Comparison of ENCODE assay signal across 30 mouse cellular contexts in the genomic region with DNA sequence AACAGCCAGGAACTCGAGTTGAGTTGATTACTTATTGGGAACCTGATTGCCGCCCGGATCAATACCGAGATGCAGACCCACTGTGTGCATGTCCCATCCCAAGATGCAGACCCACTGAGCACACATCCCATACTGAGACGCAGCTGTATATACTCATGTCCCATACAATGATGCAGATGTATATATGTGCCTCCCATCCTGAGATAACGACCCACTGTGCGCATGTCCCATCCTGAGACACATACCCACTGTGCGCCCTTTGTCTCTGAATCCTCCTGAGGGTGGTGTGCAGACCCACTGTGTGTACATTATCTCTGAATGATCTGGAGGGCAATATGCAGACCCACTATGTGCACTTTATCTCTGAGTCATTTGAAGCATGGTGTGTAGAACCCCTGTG. TPM values are rescaled to one million over a fixed set of nuclear protein-coding genes. Genes with fewer than 3 reads are reported as not detected.
DNase-seq lines count a peak whose midpoint lies in the region; ATAC-seq lines count a peak whose summit lies in the region.
"Had no signal": no experiment of that assay in that cellular context is flagged by ENCODE, and none has a peak within 500 bp of the region (broad histone marks: within the 10 kb centered on the region; RNA-seq: fewer than 3 reads in every experiment).

No protein-coding gene starts in this region.

- H3K9ac ChIP-seq in embryonic facial prominence, embryonic 15.5 days: no peak overlapping the region
- no peak overlapping the region for H3K9ac ChIP-seq in midbrain, embryonic 14.5 days (replicated peaks; ENCODE audit: low read length)
- no peak overlapping the region for H3K9ac ChIP-seq in midbrain, embryonic 13.5 days (replicated peaks)
- H3K9ac ChIP-seq in limb, embryonic 12.5 days (replicated peaks): no peak overlapping the region
- H3K9ac ChIP-seq: liver, embryonic 15.5 days; lung, embryonic 15.5 days; neural tube, embryonic 15.5 days had no signal

- WGBS in embryonic facial prominence, embryonic 15.5 days: 97% methylated on average over 8 of the region's 8 CpGs
- 96% methylated on average over 8 of the region's 8 CpGs for WGBS in embryonic facial prominence, embryonic 10.5 days
- 97% methylated on average over 8 of the region's 8 CpGs for WGBS in midbrain, embryonic 14.5 days
- WGBS in midbrain, embryonic 13.5 days: 97% methylated on average over 8 of the region's 8 CpGs
- WGBS in limb, embryonic 12.5 days: 95% methylated on average over 8 of the region's 8 CpGs

- no peak overlapping the region for H3K4me3 ChIP-seq in embryonic facial prominence, embryonic 15.5 days (replicated peaks)
- no peak overlapping the region for H3K4me3 ChIP-seq in embryonic facial prominence, embryonic 10.5 days
- H3K4me3 ChIP-seq in midbrain, embryonic 14.5 days (replicated peaks; ENCODE audit: low read depth, low read length): no peak overlapping the region
- no peak overlapping the region for H3K4me3 ChIP-seq in midbrain, embryonic 13.5 days (replicated peaks)
- H3K4me3 ChIP-seq in limb, embryonic 12.5 days (replicated peaks): no peak overlapping the region
- H3K4me3 ChIP-seq: gastrocnemius, adult 2 months; heart, embryonic 10.5 days; hindbrain, embryonic 10.5 days; liver, embryonic 15.5 days; lung, embryonic 15.5 days; megakaryocyte, embryonic 14.5 days; neural tube, embryonic 15.5 days had no signal

- no peaks in the 10 kb centered on the region for H3K36me3 ChIP-seq in embryonic facial prominence, embryonic 15.5 days
- no peaks in the 10 kb centered on the region for H3K36me3 ChIP-seq in embryonic facial prominence, embryonic 10.5 days (replicated peaks)
- H3K36me3 ChIP-seq in midbrain, embryonic 14.5 days (ENCODE audit: control insufficient read depth, insufficient read depth, low read length): no peaks in the 10 kb centered on the region
- H3K36me3 ChIP-seq in midbrain, embryonic 13.5 days: no peaks in the 10 kb centered on the region
- H3K36me3 ChIP-seq in limb, embryonic 12.5 days: no peaks in the 10 kb centered on the region
- H3K36me3 ChIP-seq: heart, embryonic 10.5 days; hindbrain, embryonic 10.5 days; liver, embryonic 15.5 days; lung, embryonic 15.5 days; neural tube, embryonic 15.5 days had no signal

- 0 out of 2 replicates have a peak, but pooled peaks have one; percentile 34 for ATAC-seq in embryonic facial prominence, embryonic 15.5 days (ENCODE audit: insufficient number of reproducible peaks, low FRiP score, low TSS enrichment, low read depth)
- no peak for ATAC-seq in midbrain, embryonic 14.5 days (ENCODE audit: low FRiP score, low TSS enrichment)
- no peak for ATAC-seq in midbrain, embryonic 13.5 days
- peak; percentile 16; the same call in 1 of the 2 replicates for ATAC-seq in limb, embryonic 12.5 days (ENCODE audit: insufficient number of reproducible peaks, insufficient read depth, low FRiP score, low TSS enrichment, low read depth)
- ATAC-seq: forebrain, embryonic 14.5 days had no signal

- no peak overlapping the region for H3K4me2 ChIP-seq in embryonic facial prominence, embryonic 15.5 days (replicated peaks)
- H3K4me2 ChIP-seq in midbrain, embryonic 14.5 days (ENCODE audit: low read length): no peak overlapping the region
- no peak overlapping the region for H3K4me2 ChIP-seq in midbrain, embryonic 13.5 days (replicated peaks)
- H3K4me2 ChIP-seq in limb, embryonic 12.5 days: no peak overlapping the region
- H3K4me2 ChIP-seq: liver, embryonic 15.5 days; lung, embryonic 15.5 days; neural tube, embryonic 15.5 days had no signal

- no peaks in the 10 kb centered on the region for H3K27me3 ChIP-seq in embryonic facial prominence, embryonic 15.5 days
- H3K27me3 ChIP-seq in embryonic facial prominence, embryonic 10.5 days (replicated peaks; ENCODE audit: low read depth, poor library complexity, severe bottlenecking): no peaks in the 10 kb centered on the region
- no peaks in the 10 kb centered on the region for H3K27me3 ChIP-seq in midbrain, embryonic 14.5 days (ENCODE audit: control insufficient read depth, insufficient read depth, low read length)
- H3K27me3 ChIP-seq in midbrain, embryonic 13.5 days: no peaks in the 10 kb centered on the region
- H3K27me3 ChIP-seq in limb, embryonic 12.5 days: no peaks in the 10 kb centered on the region
- H3K27me3 ChIP-seq: liver, embryonic 15.5 days; lung, embryonic 15.5 days; megakaryocyte, embryonic 14.5 days; neural tube, embryonic 15.5 days had no signal

- H3K4me1 ChIP-seq in embryonic facial prominence, embryonic 15.5 days: no peaks in the 10 kb centered on the region
- H3K4me1 ChIP-seq in embryonic facial prominence, embryonic 10.5 days: no peaks in the 10 kb centered on the region
- H3K4me1 ChIP-seq in midbrain, embryonic 14.5 days (ENCODE audit: control insufficient read depth, insufficient read depth, low read length): no peaks in the 10 kb centered on the region
- H3K4me1 ChIP-seq in midbrain, embryonic 13.5 days (replicated peaks): no peaks in the 10 kb centered on the region
- no peaks in the 10 kb centered on the region for H3K4me1 ChIP-seq in limb, embryonic 12.5 days (replicated peaks)
- H3K4me1 ChIP-seq: heart, embryonic 10.5 days; hindbrain, embryonic 10.5 days; liver, embryonic 15.5 days; lung, embryonic 15.5 days; megakaryocyte, embryonic 14.5 days; neural tube, embryonic 15.5 days had no signal

- no peak overlapping the region for H3K27ac ChIP-seq in embryonic facial prominence, embryonic 15.5 days (replicated peaks)
- H3K27ac ChIP-seq in embryonic facial prominence, embryonic 10.5 days (replicated peaks): no peak overlapping the region
- no peak overlapping the region for H3K27ac ChIP-seq in midbrain, embryonic 14.5 days (replicated peaks; ENCODE audit: low read depth, low read length)
- H3K27ac ChIP-seq in midbrain, embryonic 13.5 days: no peak overlapping the region
- H3K27ac ChIP-seq in limb, embryonic 12.5 days: no peak overlapping the region
- H3K27ac ChIP-seq: gastrocnemius, adult 2 months; heart, embryonic 10.5 days; hindbrain, embryonic 10.5 days; liver, embryonic 15.5 days; lung, embryonic 15.5 days; neural tube, embryonic 15.5 days had no signal

- DNase-seq in embryonic facial prominence, embryonic 10.5 days (ENCODE audit: low spot score): no peak
- peak; percentile 8 for DNase-seq in midbrain, embryonic 14.5 days
- DNase-seq in ES-CJ7 (ENCODE audit: low read depth, low spot score): peak; percentile 4
- DNase-seq in right cerebral cortex, postnatal 14 days: no peak
- no peak for DNase-seq in cerebellum, postnatal 25 days
- DNase-seq: adrenal gland, adult 2 months; cerebellum, adult 11-12 months; cerebellum, postnatal 14 days; gastrocnemius, adult 2 months; kidney, adult 9 months; kidney, postnatal 14 days; liver; lung, postnatal 36 days; right cerebral cortex, postnatal 25 days; spleen, adult 18-20 months; thymus, postnatal 4 days had no signal

- no peaks in the 10 kb centered on the region for H3K9me3 ChIP-seq in embryonic facial prominence, embryonic 15.5 days (replicated peaks)
- peaks cover 24% of the 10 kb centered on the region for H3K9me3 ChIP-seq in embryonic facial prominence, embryonic 10.5 days
- H3K9me3 ChIP-seq in midbrain, embryonic 14.5 days (ENCODE audit: control insufficient read depth, low read length): 0 out of 2 replicates have a peak, but pooled peaks cover 8% of the 10 kb centered on the region
- peaks cover 21% of the 10 kb centered on the region for H3K9me3 ChIP-seq in midbrain, embryonic 13.5 days
- peaks cover 22% of the 10 kb centered on the region for H3K9me3 ChIP-seq in limb, embryonic 12.5 days
- H3K9me3 ChIP-seq: lung, embryonic 15.5 days had no signal

RNA-seq across cellular contexts. Expression of gene Vmn2r88, which starts 22.9 kb away (rescaled TPM):
- polyA plus RNA-seq in embryonic facial prominence, embryonic 15.5 days (2015; fragmentation: Nextera tagmentation; extraction: Ambion mirVana): not detected in 2 replicates
- polyA plus RNA-seq in embryonic facial prominence, embryonic 10.5 days (2016; fragmentation: Nextera tagmentation; extraction: Ambion mirVana): not detected in 2 replicates
- not detected in 2 replicates for polyA plus RNA-seq in midbrain, embryonic 14.5 days (2014; fragmentation: Nextera tagmentation; extraction: Ambion mirVana)
- polyA plus RNA-seq in midbrain, embryonic 13.5 days (2015; fragmentation: Nextera tagmentation; extraction: Ambion mirVana): not detected in 2 replicates
- polyA plus RNA-seq in limb, embryonic 12.5 days (2016; fragmentation: Nextera tagmentation; extraction: Ambion mirVana): not detected in 2 replicates
- polyA plus RNA-seq: adrenal gland, adult 2 months; embryonic facial prominence, embryonic 14.5 days; forebrain, embryonic 14.5 days; frontal cortex, adult 2 months; heart, embryonic 10.5 days; heart, postnatal 0 days; hindbrain, embryonic 10.5 days; liver, embryonic 15.5 days; lung, embryonic 15.5 days; midbrain, embryonic 16.5 days; neural tube, embryonic 15.5 days had no signal

RNA-seq across cellular contexts. Expression of gene Gm7247, which starts 26.2 kb away (rescaled TPM):
- not detected in 2 replicates for polyA plus RNA-seq in embryonic facial prominence, embryonic 15.5 days (2015; fragmentation: Nextera tagmentation; extraction: Ambion mirVana)
- polyA plus RNA-seq in embryonic facial prominence, embryonic 10.5 days (2016; fragmentation: Nextera tagmentation; extraction: Ambion mirVana): not detected in 2 replicates
- polyA plus RNA-seq in midbrain, embryonic 14.5 days (2014; fragmentation: Nextera tagmentation; extraction: Ambion mirVana): not detected in 2 replicates
- not detected in 2 replicates for polyA plus RNA-seq in midbrain, embryonic 13.5 days (2015; fragmentation: Nextera tagmentation; extraction: Ambion mirVana)
- polyA plus RNA-seq in limb, embryonic 12.5 days (2016; fragmentation: Nextera tagmentation; extraction: Ambion mirVana): not detected in 2 replicates
- polyA plus RNA-seq: adrenal gland, adult 2 months; embryonic facial prominence, embryonic 14.5 days; forebrain, embryonic 14.5 days; frontal cortex, adult 2 months; heart, embryonic 10.5 days; heart, postnatal 0 days; hindbrain, embryonic 10.5 days; liver, embryonic 15.5 days; lung, embryonic 15.5 days; midbrain, embryonic 16.5 days; neural tube, embryonic 15.5 days had no signal

Comparison
In these comparisons a context has a peak if more than half of its experiments do, and no peak if none do; other contexts are left out.
1. ATAC-seq: peak in embryonic facial prominence, embryonic 15.5 days (single experiment) and limb, embryonic 12.5 days (single experiment); none in midbrain, embryonic 14.5 days (single experiment) and midbrain, embryonic 13.5 days (single experiment).
2. DNase-seq: peak in midbrain, embryonic 14.5 days (single experiment) and ES-CJ7 (single experiment); none in embryonic facial prominence, embryonic 10.5 days (single experiment), right cerebral cortex, postnatal 14 days (single experiment) and cerebellum, postnatal 25 days (0 of 2).